ENCODE assay signal across 41 mouse cellular contexts in the genomic region with DNA sequence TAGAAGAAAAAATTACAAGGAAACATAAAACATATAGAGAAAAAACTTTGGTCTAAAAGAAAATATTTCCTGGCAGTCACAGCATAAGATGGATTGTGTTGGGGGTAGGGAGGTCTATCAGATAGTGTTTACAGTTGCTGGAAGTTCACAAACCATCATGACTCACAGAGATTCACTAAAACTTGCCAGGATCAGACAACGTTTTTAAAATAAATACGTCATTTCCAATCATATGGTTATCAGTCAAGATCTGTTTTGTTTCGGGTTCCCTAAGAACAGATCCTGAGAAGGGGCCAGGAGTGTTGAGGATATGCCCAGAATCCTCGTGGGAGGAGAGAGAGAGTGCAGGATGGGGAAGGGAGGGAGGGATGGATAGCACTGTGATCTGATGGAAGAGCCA. TPM values are rescaled to one million over a fixed set of nuclear protein-coding genes. Genes with fewer than 3 reads are reported as not detected.
"Had no signal": no experiment of that assay in that cellular context is flagged by ENCODE, and none has a peak within 500 bp of the region (broad histone marks: within the 10 kb centered on the region; RNA-seq: fewer than 3 reads in every experiment).

No protein-coding gene starts in this region.

- H3K27me3 ChIP-seq: heart, embryonic 12.5 days; hindbrain, embryonic 13.5 days; hindbrain, embryonic 15.5 days; liver, embryonic 12.5 days had no signal

- H3K36me3 ChIP-seq: heart, embryonic 10.5 days; heart, embryonic 12.5 days; hindbrain, embryonic 10.5 days; hindbrain, embryonic 13.5 days; hindbrain, embryonic 15.5 days; limb, embryonic 13.5 days; limb, embryonic 15.5 days; liver, embryonic 12.5 days had no signal

- H3K4me2 ChIP-seq: heart, embryonic 12.5 days; hindbrain, embryonic 13.5 days; hindbrain, embryonic 15.5 days; limb, embryonic 13.5 days; limb, embryonic 15.5 days; liver, embryonic 12.5 days had no signal

- DNase-seq: gastrocnemius, adult 2 months; gastrocnemius, postnatal 10 days; gastrocnemius, postnatal 25 days; heart, postnatal 10 days; heart, postnatal 4 days; kidney, adult 11 months; kidney, adult 2 months; kidney, adult 9 months; kidney, postnatal 14 days; kidney, postnatal 36 days; layer of hippocampus, adult 9-11 months; layer of hippocampus, postnatal 36 days; left cerebral cortex, postnatal 4 days; lung, adult 18-20 months had no signal

- H3K4me3 ChIP-seq: gastrocnemius, adult 2 months; heart, embryonic 10.5 days; heart, embryonic 12.5 days; hindbrain, embryonic 10.5 days; hindbrain, embryonic 13.5 days; hindbrain, embryonic 15.5 days; limb, embryonic 13.5 days; limb, embryonic 15.5 days; liver, embryonic 12.5 days had no signal

- H3K27ac ChIP-seq: gastrocnemius, adult 2 months; heart, embryonic 10.5 days; hindbrain, embryonic 10.5 days; hindbrain, embryonic 13.5 days; hindbrain, embryonic 15.5 days; hindbrain, postnatal 0 days; limb, embryonic 13.5 days; limb, embryonic 15.5 days; liver, embryonic 12.5 days; liver, embryonic 14.5 days had no signal

- H3K9me3 ChIP-seq: heart, embryonic 10.5 days; heart, embryonic 12.5 days; hindbrain, embryonic 10.5 days; hindbrain, embryonic 13.5 days; hindbrain, embryonic 15.5 days; limb, embryonic 13.5 days; limb, embryonic 15.5 days; liver, embryonic 12.5 days had no signal

- ATAC-seq: hindbrain, postnatal 0 days; intestine, embryonic 16.5 days; liver, embryonic 12.5 days had no signal

- H3K4me1 ChIP-seq: heart, embryonic 10.5 days; limb, embryonic 13.5 days; limb, embryonic 15.5 days; liver, embryonic 12.5 days had no signal

- H3K9ac ChIP-seq: heart, embryonic 12.5 days; hindbrain, embryonic 13.5 days; hindbrain, embryonic 15.5 days; limb, embryonic 13.5 days; limb, embryonic 15.5 days; liver, embryonic 12.5 days; liver, embryonic 14.5 days had no signal

RNA-seq across cellular contexts. Expression of a gene that starts 18.3 kb away (rescaled TPM):
- total RNA-seq: gastrocnemius, adult 2 months; gastrocnemius, postnatal 10 days; gastrocnemius, postnatal 25 days; gastrocnemius, postnatal 4 days; granulocyte monocyte progenitor cell, adult 5-6 weeks; heart, adult 8-10 months; heart, postnatal 10 days; heart, postnatal 25 days; heart, postnatal 4 days; layer of hippocampus, adult 18-20 months; layer of hippocampus, adult 8-10 months; layer of hippocampus, postnatal 14 days; layer of hippocampus, postnatal 36 days; left cerebral cortex, adult 18-20 months; left cerebral cortex, adult 8-10 months; left cerebral cortex, postnatal 10 days; left cerebral cortex, postnatal 25 days; left cerebral cortex, postnatal 4 days; liver, adult 2 months had no signal
- polyA plus RNA-seq: heart, embryonic 10.5 days; heart, embryonic 12.5 days; heart, embryonic 14.5 days; hindbrain, embryonic 10.5 days; hindbrain, embryonic 13.5 days; hindbrain, embryonic 15.5 days; kidney, embryonic 16.5 days; large intestine, adult 2 months; limb, embryonic 13.5 days; liver, adult 2 months; liver, embryonic 12.5 days; liver, embryonic 14.5 days; liver, embryonic 16.5 days had no signal
